Comparison of ENCODE assay signal across 8 mouse cellular contexts in the genomic region with DNA sequence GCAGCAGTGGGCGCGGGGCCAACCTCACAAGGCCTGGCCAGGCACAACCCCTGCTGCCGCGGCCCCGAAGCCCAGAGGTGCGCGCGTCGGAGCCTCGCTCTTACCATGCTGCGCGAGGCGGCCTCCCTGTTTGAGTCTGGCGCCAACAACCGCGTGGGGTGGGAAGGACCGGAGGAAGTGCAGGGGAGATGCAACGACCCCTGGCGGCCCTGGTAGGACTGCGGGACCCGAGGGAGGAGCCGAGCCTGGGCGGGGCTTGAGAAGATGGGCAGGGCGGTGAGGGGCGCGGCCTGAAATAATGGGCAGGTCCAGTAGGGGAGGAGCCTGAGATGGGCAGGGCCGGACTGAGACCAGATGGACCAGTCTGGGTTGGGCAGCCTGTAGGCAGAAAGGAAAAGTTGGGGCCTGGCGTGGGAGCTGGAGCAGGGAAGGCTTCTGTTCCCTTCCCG. TPM values are rescaled to one million over a fixed set of nuclear protein-coding genes. Genes with fewer than 3 reads are reported as not detected.
DNase-seq lines count a peak whose midpoint lies in the region; ATAC-seq and TF ChIP-seq lines count a peak whose summit lies in the region.

A gene (minus strand): TSS at position 229 of the 449 bp plus-strand sequence.

- TF ChIP-seq CTCF in G1E (IDR thresholded peaks at IDR 0.05; ENCODE audit: low read depth, low read length): peak; percentile 31; the same call in 1 of the 2 replicates
- peak; percentile 94 for TF ChIP-seq CTCF in layer of hippocampus, adult 2 months (conservative IDR thresholded peaks at IDR 0.05)
- peak; percentile 99 for TF ChIP-seq CTCF in lung, embryonic 14.5 days (IDR thresholded peaks at IDR 0.05; ENCODE audit: low read depth)
- TF ChIP-seq CTCF in olfactory bulb, adult 2 months (IDR thresholded peaks at IDR 0.05; ENCODE audit: insufficient read depth, low read depth, low read length): peak; percentile 86
- TF ChIP-seq CTCF in thymus, adult 2 months (IDR thresholded peaks at IDR 0.05; ENCODE audit: borderline replicate concordance, control insufficient read depth, extremely low read depth, insufficient read depth, low read length, poor library complexity): peak; percentile 93

- intact Hi-C loops in heart, postnatal 36 days (cut with DNase I): loop anchor here (5.0 to 10.0 kb wide), 3 partner anchors 63 to 211 kb away; no protein-coding TSS in a partner anchor

- H3K4me1 ChIP-seq in G1E (ENCODE audit: insufficient read depth, low read depth, low read length): peaks cover 35% of the 10 kb centered on the region
- peaks cover 8% of the 10 kb centered on the region; the same call in 1 of the 2 replicates for H3K4me1 ChIP-seq in forebrain, embryonic 16.5 days (replicated peaks; ENCODE audit: control insufficient read depth, insufficient read depth, low read length)
- 0 out of 2 replicates have a peak, but pooled peaks cover 3% of the 10 kb centered on the region for H3K4me1 ChIP-seq in lung, embryonic 14.5 days (ENCODE audit: insufficient read depth)
- peaks cover 8% of the 10 kb centered on the region for H3K4me1 ChIP-seq in olfactory bulb, adult 2 months (ENCODE audit: control insufficient read depth, insufficient read depth, low read length)
- peaks cover 4% of the 10 kb centered on the region for H3K4me1 ChIP-seq in thymus, adult 2 months (replicated peaks; ENCODE audit: control insufficient read depth, insufficient read depth, low read length)

- TF ChIP-seq POLR2A in olfactory bulb, adult 2 months (IDR thresholded peaks at IDR 0.05; ENCODE audit: insufficient read depth, low read depth, low read length): no peak
- TF ChIP-seq POLR2A in thymus, adult 2 months (IDR thresholded peaks at IDR 0.05; ENCODE audit: control insufficient read depth, extremely low read depth, insufficient read depth, low read length, poor library complexity): 0 out of 2 replicates have a peak, but pooled peaks have one; percentile 56

- peak; percentile 95 for ATAC-seq in G1E (ENCODE audit: extremely low read depth, insufficient number of reproducible peaks, low FRiP score, poor library complexity, severe bottlenecking)
- peak; percentile 96 for ATAC-seq in forebrain, embryonic 16.5 days
- ATAC-seq in lung, embryonic 14.5 days (ENCODE audit: insufficient read depth): peak; percentile 99

- DNase-seq in G1E (ENCODE audit: low spot score): peak; percentile 93
- peak; percentile 95 for DNase-seq in cerebellum, adult 18-20 months
- peak; percentile 98 to 99 for DNase-seq in heart, postnatal 36 days
- peak; percentile 96 to 97 for DNase-seq in layer of hippocampus, adult 2 months (ENCODE audit: low spot score in 2 of 2)
- peak; percentile 99 for DNase-seq in lung, embryonic 14.5 days
- peak; percentile 98 for DNase-seq in thymus, adult 2 months

- H3K9me3 ChIP-seq in G1E (replicated peaks): peaks cover 2% of the 10 kb centered on the region; the same call in 1 of the 2 replicates
- H3K9me3 ChIP-seq in forebrain, embryonic 16.5 days (ENCODE audit: control insufficient read depth, low read length): no peaks in the 10 kb centered on the region
- no peaks in the 10 kb centered on the region for H3K9me3 ChIP-seq in lung, embryonic 14.5 days (ENCODE audit: low read depth, low read length)

- H3K4me3 ChIP-seq in G1E (ENCODE audit: low read depth, low read length): peak within 1 kb of the TSS; percentile 75
- peak within 1 kb of the TSS; percentile 58 for H3K4me3 ChIP-seq in forebrain, embryonic 16.5 days (replicated peaks; ENCODE audit: low read length)
- H3K4me3 ChIP-seq in layer of hippocampus, adult 2 months: peak within 1 kb of the TSS; percentile 66
- H3K4me3 ChIP-seq in lung, embryonic 14.5 days (ENCODE audit: low read depth, low read length): peak within 1 kb of the TSS; percentile 58
- peak within 1 kb of the TSS; percentile 51 for H3K4me3 ChIP-seq in olfactory bulb, adult 2 months (ENCODE audit: insufficient read depth, low read depth, low read length)
- peak within 1 kb of the TSS; percentile 45 for H3K4me3 ChIP-seq in thymus, adult 2 months (ENCODE audit: control insufficient read depth, insufficient read depth, low read length)

- peaks cover 17% of the 10 kb centered on the region for H3K36me3 ChIP-seq in G1E (replicated peaks)
- H3K36me3 ChIP-seq in forebrain, embryonic 16.5 days (ENCODE audit: control insufficient read depth, insufficient read depth): peaks cover 11% of the 10 kb centered on the region
- H3K36me3 ChIP-seq in lung, embryonic 14.5 days (ENCODE audit: insufficient read depth): no peaks in the 10 kb centered on the region
- H3K36me3 ChIP-seq in thymus, adult 2 months (ENCODE audit: control insufficient read depth, insufficient read depth, low read length): no peaks in the 10 kb centered on the region

- WGBS in forebrain, embryonic 16.5 days: under 1% methylated on average over 29 of the region's 29 CpGs
- WGBS in lung, embryonic 14.5 days: under 1% methylated on average over 29 of the region's 29 CpGs
- WGBS in olfactory bulb, adult 2 months: under 1% methylated on average over 29 of the region's 29 CpGs
- WGBS in thymus, adult 2 months: under 1% methylated on average over 29 of the region's 29 CpGs

- peak within 1 kb of the TSS; percentile 97 for H3K4me2 ChIP-seq in forebrain, embryonic 16.5 days (ENCODE audit: low read length)
- peak within 1 kb of the TSS; percentile 98 for H3K4me2 ChIP-seq in lung, embryonic 14.5 days

- no peak within 1 kb of the TSS; the same call in none of the 2 replicates for H3K27ac ChIP-seq in forebrain, embryonic 16.5 days (ENCODE audit: low read length)
- H3K27ac ChIP-seq in layer of hippocampus, adult 2 months: no peak within 1 kb of the TSS
- H3K27ac ChIP-seq in lung, embryonic 14.5 days (ENCODE audit: low read depth): peak within 1 kb of the TSS; percentile 88
- no peak within 1 kb of the TSS for H3K27ac ChIP-seq in olfactory bulb, adult 2 months (ENCODE audit: insufficient read depth, low read depth, low read length)
- H3K27ac ChIP-seq in thymus, adult 2 months (ENCODE audit: control insufficient read depth, insufficient read depth, low read length): no peak within 1 kb of the TSS

- peak within 1 kb of the TSS; percentile 64 for H3K9ac ChIP-seq in forebrain, embryonic 16.5 days (replicated peaks; ENCODE audit: low read depth, low read length)
- peak within 1 kb of the TSS; percentile 83 for H3K9ac ChIP-seq in lung, embryonic 14.5 days

- H3K27me3 ChIP-seq in G1E (ENCODE audit: insufficient read depth, low read length): no peaks in the 10 kb centered on the region
- H3K27me3 ChIP-seq in forebrain, embryonic 16.5 days (replicated peaks; ENCODE audit: control insufficient read depth, insufficient read depth, low read length): no peaks in the 10 kb centered on the region
- no peaks in the 10 kb centered on the region for H3K27me3 ChIP-seq in lung, embryonic 14.5 days (ENCODE audit: insufficient read depth, low read length)
- no peaks in the 10 kb centered on the region for H3K27me3 ChIP-seq in thymus, adult 2 months (ENCODE audit: control insufficient read depth, insufficient read depth, low read length)

RNA-seq across cellular contexts. Expression of the gene that starts here (rescaled TPM):
- total RNA-seq in G1E (2014; fragmentation: Nextera tagmentation): 6.1 and 11.6 TPM in 2 replicates
- 22.5 and 23.5 TPM in 2 replicates for total RNA-seq in G1E (2017)
- polyA plus RNA-seq in G1E (2012): 1.2 and 1.8 TPM in 2 replicates
- 2.7 and 3.2 TPM in 2 replicates for polyA plus RNA-seq in forebrain, embryonic 16.5 days (2015; fragmentation: Nextera tagmentation; extraction: Ambion mirVana)
- total RNA-seq in heart, postnatal 36 days (2021): 1 to 10 TPM; 2.9 to 3.1 TPM
- 1 to 10 TPM; 1.8 to 2.9 TPM for total RNA-seq in layer of hippocampus, adult 2 months (2021)
- 15.4 and 16.9 TPM in 2 replicates for polyA plus RNA-seq in lung, embryonic 14.5 days (2014; fragmentation: Nextera tagmentation; extraction: Ambion mirVana)
- polyA plus RNA-seq in olfactory bulb, adult 2 months (2012; ENCODE audit: insufficient read depth, insufficient read length, low replicate concordance, missing spikeins): not detected in 2 replicates
- 0.36 and 0.51 TPM in 2 replicates for polyA plus RNA-seq in thymus, adult 2 months (2012; rRNA removed)

Comparison
In these comparisons a context has a peak if more than half of its experiments do, and no peak if none do; other contexts are left out.
1. Peak in DNase-seq and H3K4me3 ChIP-seq in thymus, adult 2 months; RNA of the gene not detected or under 1 TPM.
2. CTCF ChIP-seq: peak in every context shown above with its lines; median percentile 99 in lung, embryonic 14.5 days; 94 in layer of hippocampus, adult 2 months; 93 in thymus, adult 2 months; 86 in olfactory bulb, adult 2 months; 31 in G1E.